Mouse (Mus musculus) c-Kit-positive CD71-positive TER-119-negative erythroid progenitor cells, embryonic 14.5 days (primary cell): Measurements from ENCODE around the gene Acvr1.

Experiments used
- DNase-seq: peaks from one replicate; pipeline ENCODE4 v3.0.0-alpha.2; 2013; ENCODE audit warnings: low read depth

Acvr1 gene

DNA sequence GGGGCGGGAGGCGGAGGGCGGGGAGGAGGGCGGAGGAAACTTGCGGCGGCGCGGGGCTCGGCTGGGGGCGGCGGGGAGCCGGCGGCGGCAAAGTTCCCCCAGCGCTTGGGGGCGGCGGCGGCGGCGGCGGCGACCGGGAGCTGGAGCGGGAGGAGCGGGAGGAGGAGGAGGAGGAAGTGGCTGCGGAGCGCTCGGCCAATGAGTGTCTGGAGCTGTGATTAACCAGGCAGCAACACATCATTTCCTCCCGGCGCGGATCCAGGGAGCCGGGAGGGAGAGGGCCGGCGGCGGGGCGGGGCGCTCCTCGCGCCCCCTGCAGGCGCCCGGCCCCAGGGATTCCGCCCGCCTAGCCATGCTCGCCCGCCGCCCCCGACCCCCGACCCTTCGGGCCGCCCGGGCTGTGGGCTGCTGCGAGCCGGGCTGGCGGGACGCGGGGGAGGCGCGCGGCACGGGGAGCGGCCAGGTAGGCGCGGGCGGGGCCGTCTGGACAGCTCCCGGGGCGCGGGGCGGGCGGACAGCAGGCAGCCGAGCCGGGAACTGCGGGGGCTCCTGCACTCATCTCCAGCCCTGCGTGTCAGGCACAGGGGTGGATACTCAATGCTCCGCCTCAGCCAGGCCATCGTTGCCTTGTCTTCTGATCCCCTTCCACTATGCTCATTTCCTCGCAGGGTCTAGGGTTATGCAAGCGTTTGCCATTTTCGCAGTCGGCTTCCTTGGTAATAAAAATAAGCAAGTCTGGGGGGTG, at the start of gene Acvr1, which contains the start of gene Upp2:
Acvr1 (minus strand) TSS at position 92 of the 745 bp plus-strand sequence.
Upp2 (plus strand) TSS at position 233 of the 745 bp plus-strand sequence.
- DNase-seq: no peak

DNA sequence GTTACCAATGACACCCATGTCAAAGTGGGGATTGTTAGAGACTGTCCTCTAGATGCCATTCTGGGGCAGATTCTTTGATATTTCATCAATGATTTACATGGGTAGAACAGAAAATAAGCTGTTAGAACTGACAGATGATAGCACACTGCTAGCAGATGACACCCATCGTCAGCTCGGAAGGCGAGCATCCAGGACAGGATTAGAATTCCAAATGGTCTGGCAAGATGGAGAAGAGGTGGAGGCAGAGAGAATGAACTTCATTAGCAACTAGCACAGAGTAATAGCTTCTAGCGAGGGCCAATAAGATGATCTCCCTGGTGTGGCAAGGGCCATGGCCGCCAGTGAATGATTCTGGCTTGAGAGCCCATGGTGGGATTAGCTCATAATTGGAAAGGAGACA, 48.8 kb upstream of the Acvr1 start:
- no peak for DNase-seq

- no peak for DNase-seq
Measured at GRCm38 (mm10) chr2:58614851-58615250, 47.9 kb upstream of the Acvr1 start.

DNA sequence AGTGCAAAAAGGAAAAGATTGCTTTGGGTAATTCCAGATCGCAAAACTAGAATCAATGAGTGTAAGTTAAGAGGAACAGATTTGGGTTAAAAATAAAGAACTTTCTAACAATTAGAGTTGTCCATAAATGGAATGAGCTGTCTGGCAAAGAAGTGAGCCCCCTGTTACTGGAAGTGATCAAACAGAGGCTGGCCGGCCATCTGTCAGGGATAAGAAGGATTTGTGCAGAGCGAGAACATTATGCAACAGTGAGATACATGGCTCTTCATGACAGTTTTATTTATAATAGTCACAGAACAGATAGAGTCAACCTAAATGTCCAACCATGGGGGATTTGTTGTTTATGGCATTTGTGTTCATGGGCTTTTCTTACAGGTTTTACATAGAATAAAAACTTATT, 46.8 kb upstream of the Acvr1 start:
- no peak for DNase-seq

- no peak for DNase-seq
Measured at GRCm38 (mm10) chr2:58604791-58605190, 37.8 kb upstream of the Acvr1 start.

DNA sequence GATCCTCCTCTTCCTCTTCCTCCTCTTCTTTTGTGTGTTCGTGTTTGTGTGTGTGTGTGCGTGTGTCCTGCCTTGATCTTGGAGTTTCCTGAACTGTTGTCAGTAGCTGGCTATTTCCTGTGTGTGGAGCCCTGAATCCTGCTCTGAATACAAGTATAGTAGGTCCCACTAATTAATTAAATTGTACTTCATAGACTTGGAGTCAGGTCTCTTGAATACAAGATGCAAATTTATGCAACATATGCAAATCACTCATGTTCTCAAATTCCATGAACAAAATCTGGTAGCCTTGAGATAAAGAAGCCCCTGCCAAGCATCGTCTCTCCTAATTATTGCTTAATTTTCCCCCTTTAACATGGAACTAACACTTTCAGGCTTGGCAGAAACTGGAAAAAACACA, 36.4 kb upstream of the Acvr1 start:
- no peak for DNase-seq

GRCm38 (mm10) chr2:58601382-58601781, 34.4 kb upstream of the Acvr1 start:
- no peak for DNase-seq

DNA sequence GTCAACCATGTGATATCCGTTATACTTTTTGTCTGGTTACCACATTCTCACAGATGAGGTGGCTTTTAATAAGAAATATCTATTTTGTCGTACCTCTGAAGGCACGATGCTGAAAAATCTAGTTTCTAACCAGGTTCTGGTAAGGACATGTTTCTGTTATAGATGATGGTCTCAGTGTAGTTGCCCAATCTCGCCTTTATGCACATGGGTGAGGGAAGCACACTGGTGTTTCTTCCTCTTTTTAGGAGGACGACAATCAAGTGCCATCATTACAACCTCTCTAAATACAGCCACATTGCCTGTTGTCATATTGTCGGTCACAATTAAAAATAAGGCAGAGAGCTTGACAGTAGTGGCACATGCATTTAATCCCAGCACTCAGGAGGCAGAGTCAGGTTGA, 32.7 kb upstream of the Acvr1 start:
- DNase-seq: no peak

- DNase-seq: no peak
Measured at GRCm38 (mm10) chr2:58597556-58597955, 30.6 kb upstream of the Acvr1 start.

- DNase-seq: no peak
Measured at GRCm38 (mm10) chr2:58596774-58597342, 29.9 kb upstream of the Acvr1 start.

DNA sequence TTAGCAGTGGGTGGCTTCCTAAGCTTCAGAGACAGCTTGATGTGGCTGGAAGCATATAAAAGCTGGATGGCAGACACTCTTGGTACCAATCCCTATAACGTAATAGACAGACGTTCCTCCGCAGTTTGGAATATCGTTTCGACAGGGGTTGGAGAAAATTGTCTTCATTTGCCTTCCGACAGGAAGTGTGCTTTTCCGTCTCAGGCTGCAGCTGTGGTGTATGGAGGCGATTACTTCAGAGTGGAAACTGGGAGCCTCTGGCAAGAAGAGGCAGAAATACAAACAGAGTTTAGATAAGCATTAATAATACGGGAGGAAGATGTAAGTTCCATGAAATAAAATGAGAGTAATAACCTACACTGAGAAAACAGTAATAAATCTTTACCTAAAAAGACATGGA, 28.4 kb upstream of the Acvr1 start:
- DNase-seq: no peak

GRCm38 (mm10) chr2:58590055-58590454, 23.1 kb upstream of the Acvr1 start:
- no peak for DNase-seq

- no peak for DNase-seq
Measured at GRCm38 (mm10) chr2:58589637-58590036, 22.7 kb upstream of the Acvr1 start.

DNA sequence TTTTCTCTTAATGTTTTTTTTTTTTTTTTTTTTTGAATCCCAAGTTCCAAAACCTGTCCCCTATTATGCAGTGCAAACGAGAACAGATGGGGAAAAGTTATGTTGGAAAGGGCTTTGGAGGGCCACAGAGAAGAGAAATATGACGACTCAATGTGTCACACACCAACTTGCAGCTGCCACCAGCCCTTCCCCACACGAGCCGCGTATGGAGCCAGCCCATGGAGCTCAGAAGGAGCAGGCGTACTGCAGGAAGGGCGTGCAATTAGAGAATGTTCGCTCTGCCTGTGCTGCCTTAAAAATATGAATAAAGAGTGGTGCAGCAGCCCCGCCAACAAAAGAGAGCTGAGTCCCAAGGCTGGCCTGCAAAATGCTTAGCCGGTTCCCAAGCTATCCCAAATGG, 19.4 kb upstream of the Acvr1 start:
- no peak for DNase-seq

DNA sequence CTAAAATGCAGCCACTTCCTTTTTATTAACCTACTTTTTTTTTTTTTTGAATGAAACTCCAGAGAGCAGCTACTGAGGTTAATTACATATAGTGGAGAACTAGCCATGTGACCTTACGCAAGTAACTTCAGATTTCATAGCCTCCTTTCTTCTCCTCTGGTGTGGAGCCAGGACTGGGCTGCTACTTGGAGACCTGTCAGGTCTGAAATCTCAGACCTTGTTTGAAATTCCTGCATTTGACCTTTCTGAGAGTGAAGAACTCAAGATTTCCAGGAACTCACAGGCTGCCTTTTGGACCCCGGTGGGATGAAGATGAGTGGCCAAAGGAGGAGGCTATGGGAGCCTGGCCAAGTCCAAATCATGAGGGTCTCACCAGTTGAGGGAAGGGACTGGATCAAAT, 7.2 kb upstream of the Acvr1 start:
- DNase-seq: no peak

DNA sequence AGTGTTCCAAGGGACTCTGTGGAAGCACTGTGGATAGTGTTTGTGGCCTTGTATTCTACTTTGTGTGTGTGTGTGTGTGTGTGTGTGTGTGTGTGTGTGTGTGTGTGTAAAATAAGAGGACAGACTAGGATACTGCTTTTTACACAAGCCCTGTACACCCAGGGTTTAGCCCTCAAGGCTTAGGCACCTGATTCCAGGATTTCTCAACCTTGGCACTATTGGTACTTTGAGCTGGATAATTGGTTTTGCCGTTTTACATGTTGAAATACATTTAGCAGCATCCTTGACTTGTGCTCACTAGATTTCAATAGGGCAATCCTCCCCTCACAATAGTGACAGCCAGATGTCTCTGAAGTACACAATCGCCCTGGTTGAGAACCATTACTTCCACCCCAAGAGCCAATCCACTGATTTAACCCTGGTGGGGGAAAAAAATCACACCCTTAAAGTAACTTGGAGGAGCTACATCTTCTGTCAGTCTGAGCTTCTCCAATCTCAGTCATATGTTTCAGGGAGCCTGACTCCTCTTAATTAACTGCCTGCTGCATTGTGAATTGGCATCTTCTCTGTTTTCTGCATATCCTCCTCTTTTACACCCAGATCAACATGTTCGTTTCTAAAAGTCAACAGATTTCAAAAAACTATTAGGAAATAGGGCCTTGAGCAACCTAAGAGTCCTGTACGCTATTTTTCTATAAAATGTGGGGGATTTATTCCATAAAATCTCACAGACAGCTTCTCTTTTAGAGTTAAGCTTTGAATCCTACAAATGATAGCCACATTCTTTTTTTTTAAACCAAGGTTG, 2.1 kb upstream of the Acvr1 start:
- DNase-seq: no peak

GRCm38 (mm10) chr2:58567866-58568719, 1.1 kb upstream of the Acvr1 start:
- DNase-seq: no peak

GRCm38 (mm10) chr2:58566410-58567065, 419 bp downstream of the Acvr1 start:
- no peak for DNase-seq

GRCm38 (mm10) chr2:58566049-58566409, 928 bp downstream of the Acvr1 start:
- DNase-seq: no peak

GRCm38 (mm10) chr2:58565267-58565666, 1.7 kb downstream of the Acvr1 start:
- no peak for DNase-seq

GRCm38 (mm10) chr2:58562137-58562536, 4.8 kb downstream of the Acvr1 start:
- DNase-seq: no peak
